Mouse (Mus musculus) kidney, postnatal 4 days (tissue): ENCODE results near the gene Fryl.
"Not testable (repeated sequence)": the region's sequence is repeated elsewhere in the genome, so short reads cannot be mapped to it uniquely, and the experiment has no call there.

Source experiments
- DNase-seq, 2 experiments: peaks; one replicate each; pipeline ENCODE4 v3.0.0; 2021; ENCODE audit warnings: mixed read lengths in 2 of 2

Fryl gene

GRCm38 (mm10) chr5:73089158-73089557 is 167.3 kb downstream of the Fryl start:
- DNase-seq, result no peak

- no peak for DNase-seq
Observed at GRCm38 (mm10) chr5:73081496-73081895, 174.9 kb downstream of the Fryl start.

GRCm38 (mm10) chr5:73079801-73080200 is 176.6 kb downstream of the Fryl start:
- no peak for DNase-seq

GRCm38 (mm10) chr5:73071319-73071718 is 185.1 kb downstream of the Fryl start:
- DNase-seq, result peak; percentile 91 to 92

- no peak for DNase-seq
Observed at GRCm38 (mm10) chr5:73066946-73067345, 189.5 kb downstream of the Fryl start.

- DNase-seq, result no peak
Observed at GRCm38 (mm10) chr5:73063768-73064669, 192.4 kb downstream of the Fryl start.

- no peak for DNase-seq
Observed at GRCm38 (mm10) chr5:73061506-73062155, 194.8 kb downstream of the Fryl start.

- no peak for DNase-seq
Observed at GRCm38 (mm10) chr5:73056937-73057336, 199.5 kb downstream of the Fryl start.

- peak; percentile 33 to 38 for DNase-seq
Observed at GRCm38 (mm10) chr5:73056457-73056856, 200.0 kb downstream of the Fryl start.

GRCm38 (mm10) chr5:73053933-73054332 is 202.5 kb downstream of the Fryl start:
- no peak for DNase-seq

GRCm38 (mm10) chr5:73047651-73048245 is 208.7 kb downstream of the Fryl start:
- no peak for DNase-seq

- no peak for DNase-seq
Observed at GRCm38 (mm10) chr5:73044055-73044454, 212.4 kb downstream of the Fryl start.

- DNase-seq, result no peak
Observed at GRCm38 (mm10) chr5:73032481-73032880, 223.9 kb downstream of the Fryl start.

- no peak for DNase-seq
Observed at GRCm38 (mm10) chr5:73028646-73029045, 227.8 kb downstream of the Fryl start.

- DNase-seq, result no peak
Observed at GRCm38 (mm10) chr5:73023801-73024200, 232.6 kb downstream of the Fryl start.

GRCm38 (mm10) chr5:73014745-73015144 is 241.7 kb downstream of the Fryl start:
- peak in 1 of 2 experiments; percentile 15 for DNase-seq

GRCm38 (mm10) chr5:73013611-73014287 is 242.7 kb downstream of the Fryl start:
- peak; percentile 16 to 41 for DNase-seq

- DNase-seq, result not testable (repeated sequence)
Observed at GRCm38 (mm10) chr5:73012884-73013610, 243.4 kb downstream of the Fryl start.

GRCm38 (mm10) chr5:73011806-73012205 is 244.6 kb downstream of the Fryl start:
- not testable (repeated sequence) for DNase-seq

- not testable (repeated sequence) for DNase-seq
Observed at GRCm38 (mm10) chr5:73008230-73008629, 248.2 kb downstream of the Fryl start.

GRCm38 (mm10) chr5:73007582-73007959 is 248.8 kb downstream of the Fryl start:
- DNase-seq, result no peak
